Mouse (Mus musculus): ENCODE data around the gene Pik3ca. TPM values are rescaled to one million over a fixed set of nuclear protein-coding genes. Genes with fewer than 3 reads are reported as not detected.
"Not testable (repeated sequence)": the region's sequence is repeated elsewhere in the genome, so short reads cannot be mapped to it uniquely, and the experiment has no call there.

Gene Pik3ca
- polyA plus RNA-seq, 1 experiment from 2014 or later, result 17.3 TPM

DNA sequence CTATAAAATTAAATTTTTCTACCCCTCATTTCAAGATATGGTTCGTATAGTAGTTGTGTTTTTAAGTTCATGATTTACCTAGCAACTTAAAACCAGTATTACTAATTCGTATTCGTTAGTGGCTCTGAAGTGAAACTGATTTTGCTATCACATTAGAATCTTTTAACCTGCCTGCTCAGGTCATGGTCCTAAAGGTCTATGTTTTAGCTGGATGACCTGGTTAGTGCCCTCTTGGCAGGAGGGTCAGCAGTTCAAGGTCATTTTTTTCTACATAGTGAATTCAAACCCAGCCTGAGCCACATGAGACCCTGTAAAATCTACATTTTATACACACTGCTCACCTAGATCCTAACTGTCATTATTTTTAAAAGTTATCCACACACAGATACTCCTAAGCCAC, 30.9 kb downstream of the Pik3ca start:
- ATAC-seq (ENCODE audit: insufficient read depth) (no peak), DNase-seq (no peak)
- Histone ChIP-seq H3K4me1 (ENCODE audit: insufficient read depth) (0 out of 2 replicates have a peak, but pooled peaks cover 3% of the 10 kb centered on the region), H3K4me3 (ENCODE audit: low read depth, low read length) (no peak overlapping the region), H3K9me3 (ENCODE audit: low read depth, low read length) (no peaks in the 10 kb centered on the region), H3K36me3 (ENCODE audit: insufficient read depth) (no peaks in the 10 kb centered on the region), H3K9ac (no peak overlapping the region), H3K27ac (ENCODE audit: low read depth) (no peak overlapping the region), H3K27me3 (ENCODE audit: insufficient read depth, low read length) (no peaks in the 10 kb centered on the region), H3K4me2 (no peak overlapping the region)
- 84% methylated on average over 3 of the region's 3 CpGs for WGBS
- no peak for TF ChIP-seq CTCF (IDR thresholded peaks at IDR 0.05; ENCODE audit: low read depth)

DNA sequence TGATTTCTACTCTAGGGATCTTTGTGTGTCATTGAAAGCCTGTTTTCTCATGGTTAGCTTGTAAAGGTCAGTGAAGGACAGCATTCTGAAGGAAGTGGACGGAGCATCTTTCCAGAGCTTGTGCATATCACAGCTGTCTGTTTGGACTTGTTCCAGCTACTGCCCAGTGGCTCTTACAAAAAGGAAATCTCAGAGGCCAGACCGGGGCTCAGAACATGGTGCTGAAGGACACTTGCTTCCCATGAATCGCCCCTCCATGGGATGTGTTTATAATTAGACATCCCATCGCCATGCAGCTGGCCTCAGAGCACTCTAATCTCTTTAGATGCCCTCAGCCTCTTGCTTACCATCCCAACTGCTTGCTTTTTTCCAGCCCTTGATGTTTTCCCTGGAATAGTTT, 31.4 kb downstream of the Pik3ca start:
- H3K9ac ChIP-seq, result no peak overlapping the region
- no peak overlapping the region for H3K4me2 ChIP-seq
- DNase-seq (peak; percentile 89), ATAC-seq (ENCODE audit: insufficient read depth) (peak; percentile 82; the same call in 1 of the 2 replicates)
- H3K36me3 ChIP-seq (ENCODE audit: insufficient read depth), result no peaks in the 10 kb centered on the region
- no peaks in the 10 kb centered on the region for H3K27me3 ChIP-seq (ENCODE audit: insufficient read depth, low read length)
- no peak overlapping the region for H3K4me3 ChIP-seq (ENCODE audit: low read depth, low read length)
- H3K4me1 ChIP-seq (ENCODE audit: insufficient read depth), result 0 out of 2 replicates have a peak, but pooled peaks cover 3% of the 10 kb centered on the region
- H3K27ac ChIP-seq (ENCODE audit: low read depth), result no peak overlapping the region
- H3K9me3 ChIP-seq (ENCODE audit: low read depth, low read length), result no peaks in the 10 kb centered on the region
- WGBS, result 35% methylated on average over 4 of the region's 4 CpGs
- TF ChIP-seq CTCF (IDR thresholded peaks at IDR 0.05; ENCODE audit: low read depth), result no peak

DNA sequence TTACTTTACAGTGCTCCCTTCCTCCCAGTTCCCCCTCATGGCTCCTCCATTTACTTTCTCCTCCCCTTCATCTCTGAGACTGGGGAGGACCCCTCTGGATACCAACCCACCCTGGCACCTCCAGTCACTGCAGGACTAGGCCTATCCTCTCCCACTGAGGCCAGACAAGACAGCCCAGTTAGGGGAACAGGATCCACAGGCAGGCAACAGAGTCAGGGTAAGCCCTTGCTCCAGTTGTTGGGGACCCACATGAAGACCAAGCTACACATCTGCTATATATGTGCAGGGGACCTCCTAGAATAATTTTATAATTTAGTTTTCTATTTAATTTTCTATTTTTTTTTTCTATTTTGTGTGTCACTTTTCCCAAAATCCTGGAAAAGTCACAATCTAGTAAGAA, 31.9 kb downstream of the Pik3ca start:
- peak; percentile 31; the same call in 1 of the 2 replicates for ATAC-seq (ENCODE audit: insufficient read depth)
- not testable (repeated sequence) for H3K4me1 ChIP-seq (ENCODE audit: insufficient read depth); DNase-seq; H3K27ac ChIP-seq (ENCODE audit: low read depth); H3K9me3 ChIP-seq (ENCODE audit: low read depth, low read length); H3K4me3 ChIP-seq (ENCODE audit: low read depth, low read length); H3K36me3 ChIP-seq (ENCODE audit: insufficient read depth); H3K27me3 ChIP-seq (ENCODE audit: insufficient read depth, low read length); H3K9ac ChIP-seq; H3K4me2 ChIP-seq

DNA sequence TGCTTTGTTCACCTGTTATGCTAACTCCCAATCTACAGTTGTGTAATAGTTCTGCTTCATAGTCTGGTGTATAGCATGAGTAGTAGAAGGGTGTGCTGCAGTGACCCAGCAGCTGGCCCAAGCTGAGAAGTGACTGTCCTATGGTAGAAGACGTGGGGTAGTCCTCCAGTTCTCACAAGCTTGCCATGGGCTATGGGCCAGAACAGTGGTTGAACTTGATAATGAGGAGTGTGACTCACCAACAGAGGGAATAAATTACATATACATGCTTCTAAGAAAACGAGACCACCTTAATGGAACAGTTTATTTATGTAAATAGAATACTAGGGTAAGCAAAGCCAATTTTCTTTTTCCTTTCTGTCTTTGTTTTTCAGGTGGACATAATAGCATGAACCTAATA, 32.9 kb downstream of the Pik3ca start:
- DNase-seq, result no peak
- WGBS, result 68% methylated on average over 2 of the region's 2 CpGs

DNA sequence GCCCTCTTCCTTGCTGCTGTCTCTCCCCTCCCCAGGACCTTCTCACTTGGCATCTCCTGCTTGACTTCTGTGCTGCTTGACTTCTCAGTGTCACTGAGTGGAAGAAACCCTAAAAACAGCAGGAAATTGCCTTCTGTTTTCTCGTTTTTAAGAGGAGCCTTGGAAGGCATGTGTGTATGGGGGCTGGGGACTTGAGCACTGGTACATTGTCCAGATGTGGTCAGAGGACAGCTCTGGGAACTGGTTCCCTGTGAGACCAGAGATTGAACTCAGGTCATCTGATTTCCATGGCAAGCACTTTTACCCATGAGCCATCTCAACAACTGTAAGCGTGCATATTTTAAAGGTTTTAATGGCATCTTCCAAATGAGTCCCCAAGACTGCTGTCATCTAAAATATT, 36.5 kb downstream of the Pik3ca start:
- ATAC-seq (ENCODE audit: insufficient read depth) (no peak), DNase-seq (no peak)
- 80% methylated on average over 2 of the region's 2 CpGs for WGBS
- Histone ChIP-seq H3K9ac (no peak overlapping the region), H3K4me1 (ENCODE audit: insufficient read depth) (no peaks in the 10 kb centered on the region), H3K9me3 (ENCODE audit: low read depth, low read length) (no peaks in the 10 kb centered on the region), H3K36me3 (ENCODE audit: insufficient read depth) (peaks cover 20% of the 10 kb centered on the region), H3K27me3 (ENCODE audit: insufficient read depth, low read length) (no peaks in the 10 kb centered on the region), H3K4me2 (no peak overlapping the region), H3K27ac (ENCODE audit: low read depth) (no peak overlapping the region), H3K4me3 (ENCODE audit: low read depth, low read length) (no peak overlapping the region)
- TF ChIP-seq CTCF (IDR thresholded peaks at IDR 0.05; ENCODE audit: low read depth), result no peak

More for the DNA sequence above, 32.9 kb downstream of the Pik3ca start:
- no peaks in the 10 kb centered on the region for H3K36me3 ChIP-seq (ENCODE audit: insufficient read depth)
- no peak for ATAC-seq (ENCODE audit: insufficient read depth)
- no peak overlapping the region for H3K4me3 ChIP-seq (ENCODE audit: low read depth, low read length)
- H3K4me2 ChIP-seq, result no peak overlapping the region
- H3K27me3 ChIP-seq (ENCODE audit: insufficient read depth, low read length), result no peaks in the 10 kb centered on the region
- H3K9me3 ChIP-seq (ENCODE audit: low read depth, low read length), result no peaks in the 10 kb centered on the region
- H3K4me1 ChIP-seq (ENCODE audit: insufficient read depth), result 0 out of 2 replicates have a peak, but pooled peaks cover 3% of the 10 kb centered on the region
- no peak overlapping the region for H3K27ac ChIP-seq (ENCODE audit: low read depth)
- no peak for TF ChIP-seq CTCF (IDR thresholded peaks at IDR 0.05; ENCODE audit: low read depth)
- H3K9ac ChIP-seq, result no peak overlapping the region

DNA sequence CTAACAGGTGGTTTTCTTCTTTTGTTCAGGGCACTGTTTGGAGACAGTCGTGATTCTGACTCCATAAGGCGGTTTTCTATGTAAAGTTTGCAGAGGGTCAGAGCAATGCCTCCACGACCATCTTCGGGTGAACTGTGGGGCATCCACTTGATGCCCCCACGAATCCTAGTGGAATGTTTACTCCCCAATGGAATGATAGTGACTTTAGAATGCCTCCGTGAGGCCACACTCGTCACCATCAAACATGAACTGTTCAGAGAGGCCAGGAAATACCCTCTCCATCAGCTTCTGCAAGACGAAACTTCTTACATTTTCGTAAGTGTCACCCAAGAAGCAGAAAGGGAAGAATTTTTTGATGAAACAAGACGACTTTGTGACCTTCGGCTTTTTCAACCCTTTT, 38.6 kb downstream of the Pik3ca start:
- Histone ChIP-seq H3K4me2 (no peak overlapping the region), H3K27ac (ENCODE audit: low read depth) (no peak overlapping the region), H3K9me3 (ENCODE audit: low read depth, low read length) (no peaks in the 10 kb centered on the region), H3K27me3 (ENCODE audit: insufficient read depth, low read length) (no peaks in the 10 kb centered on the region), H3K36me3 (ENCODE audit: insufficient read depth) (peaks cover 37% of the 10 kb centered on the region), H3K9ac (no peak overlapping the region), H3K4me1 (ENCODE audit: insufficient read depth) (no peaks in the 10 kb centered on the region), H3K4me3 (ENCODE audit: low read depth, low read length) (no peak overlapping the region)
- no peak for DNase-seq
- 61% methylated on average over 11 of the region's 11 CpGs for WGBS
- TF ChIP-seq CTCF (IDR thresholded peaks at IDR 0.05; ENCODE audit: low read depth), result no peak
- ATAC-seq (ENCODE audit: insufficient read depth), result no peak

DNA sequence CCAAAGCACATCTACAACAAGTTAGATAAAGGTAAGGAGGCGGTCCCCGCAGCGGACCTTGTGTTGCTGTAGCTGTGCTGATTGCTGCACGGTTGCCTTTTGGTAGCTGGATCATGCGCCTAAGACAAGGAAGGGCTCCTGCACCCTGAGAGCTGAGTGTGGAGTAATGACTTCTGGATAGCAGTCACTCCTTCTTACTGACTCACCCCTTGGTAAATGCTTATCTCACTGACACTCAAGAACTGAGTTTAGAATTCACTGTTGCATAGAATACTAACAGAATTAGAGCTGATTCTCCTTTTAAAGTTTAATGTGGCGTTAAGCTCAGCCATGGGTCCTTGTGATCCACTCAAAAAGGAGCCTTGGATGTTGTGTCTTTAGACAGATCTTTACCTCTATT, 39.8 kb downstream of the Pik3ca start:
- no peak for DNase-seq
- Histone ChIP-seq H3K27me3 (ENCODE audit: insufficient read depth, low read length) (no peaks in the 10 kb centered on the region), H3K9me3 (ENCODE audit: low read depth, low read length) (no peaks in the 10 kb centered on the region), H3K36me3 (ENCODE audit: insufficient read depth) (peaks cover 47% of the 10 kb centered on the region), H3K27ac (ENCODE audit: low read depth) (no peak overlapping the region), H3K4me1 (ENCODE audit: insufficient read depth) (no peaks in the 10 kb centered on the region), H3K9ac (no peak overlapping the region), H3K4me3 (ENCODE audit: low read depth, low read length) (no peak overlapping the region), H3K4me2 (no peak overlapping the region)
- TF ChIP-seq CTCF (IDR thresholded peaks at IDR 0.05; ENCODE audit: low read depth), result no peak
- no peak for ATAC-seq (ENCODE audit: insufficient read depth)
- WGBS, result 80% methylated on average over 6 of the region's 6 CpGs

GRCm38 (mm10) chr3:32437820-32438219, 40.3 kb downstream of the Pik3ca start:
- Histone ChIP-seq H3K27me3 (ENCODE audit: insufficient read depth, low read length) (no peaks in the 10 kb centered on the region), H3K4me1 (ENCODE audit: insufficient read depth) (no peaks in the 10 kb centered on the region), H3K9ac (no peak overlapping the region), H3K4me3 (ENCODE audit: low read depth, low read length) (no peak overlapping the region), H3K36me3 (ENCODE audit: insufficient read depth) (peaks cover 53% of the 10 kb centered on the region), H3K4me2 (no peak overlapping the region), H3K27ac (ENCODE audit: low read depth) (no peak overlapping the region), H3K9me3 (ENCODE audit: low read depth, low read length) (no peaks in the 10 kb centered on the region)
- WGBS, result 92% methylated on average over 6 of the region's 6 CpGs
- DNase-seq (no peak), ATAC-seq (ENCODE audit: insufficient read depth) (no peak)
- no peak for TF ChIP-seq CTCF (IDR thresholded peaks at IDR 0.05; ENCODE audit: low read depth)

Measured in lung, embryonic 14.5 days (tissue).